Mouse (Mus musculus): ENCODE results near the gene Rab19.

DNA sequence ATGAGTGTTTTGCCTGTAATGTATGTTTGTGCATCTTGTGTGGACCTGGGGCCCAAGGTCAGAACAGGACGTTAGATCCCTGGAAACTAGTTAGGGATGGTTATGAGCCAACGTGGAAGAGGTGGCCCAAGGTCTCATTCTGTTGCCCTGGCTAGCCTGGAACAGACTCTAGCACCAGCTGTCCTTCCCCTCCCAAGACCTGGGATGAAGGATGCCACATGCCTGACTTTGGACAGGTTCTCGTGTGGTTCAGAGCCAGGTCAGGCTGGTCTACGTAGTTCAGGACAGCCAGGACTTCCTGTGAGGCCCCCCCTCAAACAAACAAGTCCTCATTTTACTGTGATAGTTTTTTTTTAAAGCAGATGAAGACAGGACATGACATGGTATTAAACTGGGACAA, 14.9 kb downstream of the Rab19 start:
- TF ChIP-seq CTCF (IDR thresholded peaks at IDR 0.05; ENCODE audit: borderline replicate concordance, control insufficient read depth, extremely low read depth, insufficient read depth, low read length, poor library complexity) (no peak), POLR2A (IDR thresholded peaks at IDR 0.05; ENCODE audit: control insufficient read depth, extremely low read depth, insufficient read depth, low read length, poor library complexity) (no peak)

All from thymus, adult 2 months (tissue).